Mouse (Mus musculus) E14TG2a.4 (cell line): Measurements from ENCODE around the gene Akt1.

Experiments
- H3K27me3 ChIP-seq: 2 replicates; pipeline ENCODE4 v1.6.1; 2014; ENCODE audit warnings: low read length, control low read depth; ENCODE audit not compliant: insufficient read depth
- H3K36me3 ChIP-seq: 2 replicates; pipeline ENCODE4 v1.6.1; 2014; ENCODE audit warnings: low read length, control low read depth; ENCODE audit not compliant: insufficient read depth
- H3K4me1 ChIP-seq: replicated peaks from 2 replicates; pipeline ENCODE4 v1.6.1; 2014; ENCODE audit warnings: low read depth, low read length, control low read depth
- H3K4me3 ChIP-seq: replicated peaks from 2 replicates; pipeline ENCODE4 v1.5.1; 2014; ENCODE audit warnings: mild to moderate bottlenecking, low read length
- H3K9me3 ChIP-seq: 2 replicates; pipeline ENCODE4 v1.6.1; 2014; ENCODE audit warnings: low read length, control low read depth
- CTCF ChIP-seq: conservative IDR thresholded peaks from 2 replicates; pipeline ENCODE4 v1.5.1; 2014; ENCODE audit warnings: low read length
- NANOG ChIP-seq: IDR thresholded peaks from 2 replicates; pipeline ENCODE4 v1.6.1; 2014; ENCODE audit warnings: borderline replicate concordance, low read length, mixed read lengths
- POU5F1 ChIP-seq: IDR thresholded peaks from 2 replicates; pipeline ENCODE4 v1.6.1; 2014; ENCODE audit warnings: low read length, borderline replicate concordance

Gene Akt1

DNA sequence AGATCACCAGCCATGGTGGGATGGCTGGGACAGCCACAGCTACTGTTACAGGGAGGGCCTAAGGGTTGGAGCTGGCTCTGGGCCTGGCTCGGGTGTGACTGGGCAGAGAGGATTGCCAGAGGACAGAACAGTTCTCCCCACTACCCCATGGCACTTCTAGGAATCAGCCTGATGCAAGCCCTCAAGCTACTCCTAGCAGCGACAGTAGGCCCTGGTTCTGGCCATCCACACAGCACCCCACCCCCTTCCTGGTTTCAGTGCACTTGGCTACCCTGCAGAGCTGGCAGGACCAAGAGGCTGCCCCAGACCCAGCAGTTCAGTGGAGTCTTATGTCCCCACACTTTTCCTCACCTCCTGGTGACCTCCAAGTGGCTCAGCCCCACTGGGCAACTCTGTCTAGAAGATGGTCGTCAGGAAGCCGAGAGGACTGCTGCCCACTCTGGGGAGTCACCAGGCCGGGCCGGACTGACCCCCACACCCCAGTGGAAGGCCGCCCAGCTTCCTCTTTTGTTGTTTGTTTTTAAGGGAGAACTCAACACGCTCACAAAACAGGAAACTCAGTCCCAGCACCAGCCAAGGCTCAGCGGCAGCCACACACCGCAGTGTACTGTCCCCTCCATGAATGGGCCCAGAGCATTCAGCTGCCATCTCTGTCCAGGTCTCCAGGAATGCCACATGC is 6.9 kb downstream of the Akt1 start:
- Histone ChIP-seq H3K9me3 (0 out of 2 replicates have a peak, but pooled peaks cover 4% of the 10 kb centered on the region), H3K36me3 (peaks cover 63% of the 10 kb centered on the region), H3K4me1 (peaks cover 45% of the 10 kb centered on the region), H3K4me3 (no peak overlapping the region), H3K27me3 (no peaks in the 10 kb centered on the region)
- TF ChIP-seq POU5F1 = no peak
- no peak for TF ChIP-seq CTCF
- TF ChIP-seq NANOG = no peak

DNA sequence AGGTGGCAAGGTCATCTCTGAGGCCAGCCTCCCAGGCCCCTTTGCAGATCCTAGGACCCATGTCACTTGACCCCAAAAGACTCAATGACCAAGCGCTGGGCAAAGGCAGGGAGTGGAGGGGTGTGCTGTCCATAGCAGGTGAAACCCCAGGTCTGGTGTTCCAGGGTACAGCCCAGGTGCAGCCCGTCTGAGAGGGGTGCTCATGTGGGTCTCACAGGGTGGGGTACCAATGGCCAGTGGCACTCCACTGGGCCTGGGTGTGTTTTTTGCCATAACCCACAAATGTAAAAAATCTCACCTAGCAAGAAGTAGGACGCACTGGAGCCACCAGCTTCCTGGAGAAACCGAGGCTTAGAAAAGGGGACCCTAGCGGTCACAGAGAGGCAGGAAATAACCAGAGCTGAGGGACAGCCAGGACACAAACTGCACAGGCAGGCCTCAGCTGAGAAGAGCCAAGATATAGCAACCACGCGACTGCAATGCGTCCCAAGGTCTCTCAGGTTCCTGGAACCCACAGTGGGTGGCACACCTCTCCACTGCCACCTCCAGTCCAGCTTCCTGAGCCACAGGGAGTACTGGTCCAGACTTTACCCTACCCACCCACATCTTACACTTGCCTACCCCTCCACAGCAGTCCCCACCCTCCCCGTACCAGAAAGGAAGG is 8.7 kb downstream of the Akt1 start:
- Histone ChIP-seq H3K9me3 (0 out of 2 replicates have a peak, but pooled peaks cover 4% of the 10 kb centered on the region), H3K4me1 (peaks cover 44% of the 10 kb centered on the region), H3K27me3 (no peaks in the 10 kb centered on the region), H3K36me3 (peaks cover 74% of the 10 kb centered on the region), H3K4me3 (no peak overlapping the region)
- no peak for TF ChIP-seq NANOG
- TF ChIP-seq CTCF = no peak
- TF ChIP-seq POU5F1 = no peak

GRCm38 (mm10) chr12:112665445-112665844 is 9.2 kb downstream of the Akt1 start:
- peaks cover 74% of the 10 kb centered on the region for H3K36me3 ChIP-seq
- peaks cover 44% of the 10 kb centered on the region for H3K4me1 ChIP-seq
- no peaks in the 10 kb centered on the region for H3K27me3 ChIP-seq
- H3K4me3 ChIP-seq = no peak overlapping the region
- H3K9me3 ChIP-seq = 0 out of 2 replicates have a peak, but pooled peaks cover 4% of the 10 kb centered on the region
- TF ChIP-seq CTCF (no peak), NANOG (no peak)

GRCm38 (mm10) chr12:112664656-112665055 is 10.0 kb downstream of the Akt1 start:
- Histone ChIP-seq H3K27me3 (no peaks in the 10 kb centered on the region), H3K4me1 (peaks cover 43% of the 10 kb centered on the region), H3K36me3 (peaks cover 74% of the 10 kb centered on the region), H3K4me3 (no peak overlapping the region), H3K9me3 (0 out of 2 replicates have a peak, but pooled peaks cover 4% of the 10 kb centered on the region)
- TF ChIP-seq NANOG (no peak), CTCF (no peak)

DNA sequence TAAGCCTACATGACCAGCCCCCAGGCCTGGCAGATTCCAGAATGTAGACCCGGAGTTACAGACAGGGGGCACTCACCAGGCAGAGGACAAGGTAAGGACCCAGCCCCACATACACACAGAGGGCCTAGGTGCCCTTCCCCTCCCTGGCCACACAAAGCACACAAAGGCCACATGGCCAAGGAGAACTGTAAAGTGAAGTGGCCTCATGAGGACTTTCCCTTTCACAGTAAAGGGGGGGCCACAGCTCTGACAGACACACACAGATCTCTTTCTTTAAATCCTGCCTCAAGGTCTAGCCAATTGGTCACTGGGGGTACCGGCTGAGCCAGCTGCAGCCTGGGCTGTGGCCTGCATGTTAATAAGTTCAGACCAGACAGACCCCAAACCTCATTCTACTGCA is 10.6 kb downstream of the Akt1 start:
- Histone ChIP-seq H3K27me3 (no peaks in the 10 kb centered on the region), H3K4me3 (no peak overlapping the region), H3K9me3 (0 out of 2 replicates have a peak, but pooled peaks cover 4% of the 10 kb centered on the region), H3K36me3 (peaks cover 74% of the 10 kb centered on the region), H3K4me1 (peaks cover 43% of the 10 kb centered on the region)
- TF ChIP-seq POU5F1 (no peak), CTCF (no peak)

GRCm38 (mm10) chr12:112663716-112664115 is 11.0 kb downstream of the Akt1 start:
- TF ChIP-seq POU5F1 (no peak), NANOG (no peak), CTCF (no peak)
- Histone ChIP-seq H3K4me1 (peaks cover 46% of the 10 kb centered on the region), H3K27me3 (no peaks in the 10 kb centered on the region), H3K36me3 (peaks cover 74% of the 10 kb centered on the region), H3K4me3 (no peak overlapping the region), H3K9me3 (0 out of 2 replicates have a peak, but pooled peaks cover 4% of the 10 kb centered on the region)

DNA sequence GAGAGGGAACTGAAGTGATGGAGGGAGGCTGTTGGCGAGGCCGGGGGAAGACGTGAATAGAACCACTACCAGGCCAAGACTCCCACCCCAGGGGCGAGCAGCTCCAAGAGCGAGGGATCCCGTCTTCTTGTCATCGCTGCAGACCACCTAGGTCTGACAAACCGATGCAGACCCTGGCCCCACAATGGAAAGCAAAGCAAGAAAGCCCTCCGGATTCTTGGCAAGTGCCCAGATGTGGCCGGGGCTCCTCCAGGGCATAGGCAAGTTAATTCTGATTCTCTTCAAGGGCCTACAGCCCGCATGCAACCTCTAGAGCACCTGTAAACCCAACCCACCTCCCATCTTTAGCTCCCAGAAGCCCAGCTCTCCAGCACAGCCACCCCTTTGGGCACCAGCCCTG is 11.4 kb downstream of the Akt1 start:
- Histone ChIP-seq H3K36me3 (peaks cover 74% of the 10 kb centered on the region), H3K4me1 (peaks cover 47% of the 10 kb centered on the region), H3K9me3 (0 out of 2 replicates have a peak, but pooled peaks cover under 1% of the 10 kb centered on the region), H3K4me3 (no peak overlapping the region), H3K27me3 (no peaks in the 10 kb centered on the region)
- no peak for TF ChIP-seq NANOG
- TF ChIP-seq POU5F1 = no peak
- TF ChIP-seq CTCF = no peak

DNA sequence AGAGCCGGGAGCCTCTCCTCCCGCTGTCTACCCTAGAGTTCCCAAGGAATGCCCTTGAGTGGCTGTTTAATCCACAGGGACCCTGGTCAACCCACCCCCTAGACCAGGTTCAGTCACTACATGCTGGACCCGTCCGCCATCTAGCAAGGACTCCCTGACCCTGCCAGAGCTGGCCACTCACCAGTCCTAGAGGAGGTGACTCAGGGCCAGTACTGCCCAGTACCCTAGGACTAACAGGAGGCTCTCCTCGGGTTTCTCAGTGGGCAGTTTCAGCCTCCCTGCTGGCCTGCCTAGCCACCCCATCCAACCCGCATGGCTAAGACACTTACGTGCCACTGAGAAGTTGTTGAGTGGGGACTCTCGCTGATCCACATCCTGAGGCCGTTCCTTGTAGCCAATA is 12.8 kb downstream of the Akt1 start:
- Histone ChIP-seq H3K27me3 (no peaks in the 10 kb centered on the region), H3K4me1 (peaks cover 56% of the 10 kb centered on the region), H3K9me3 (no peaks in the 10 kb centered on the region), H3K4me3 (peak overlapping the region; percentile 48), H3K36me3 (peaks cover 77% of the 10 kb centered on the region)
- TF ChIP-seq NANOG = no peak
- TF ChIP-seq POU5F1 = no peak
- TF ChIP-seq CTCF = no peak

- Histone ChIP-seq H3K9me3 (no peaks in the 10 kb centered on the region), H3K36me3 (peaks cover 79% of the 10 kb centered on the region), H3K27me3 (no peaks in the 10 kb centered on the region), H3K4me3 (no peak overlapping the region), H3K4me1 (peaks cover 59% of the 10 kb centered on the region)
- TF ChIP-seq NANOG (no peak), POU5F1 (no peak), CTCF (no peak)
Measured at GRCm38 (mm10) chr12:112661327-112661605, 13.4 kb downstream of the Akt1 start.
